Mouse (Mus musculus) forebrain, postnatal 0 days (tissue): ENCODE measurements around the gene Fbxo41. TPM values are rescaled to one million over a fixed set of nuclear protein-coding genes. Genes with fewer than 3 reads are reported as not detected.

Experiments
- ATAC-seq: fragments of 200-750 bp; cut with Nextera tagmentation; 2 replicates; pipeline ENCODE4 v1.8.0; 2017; ENCODE audit warnings: mild to moderate bottlenecking, moderate library complexity
- DNase-seq: peaks from one replicate; pipeline ENCODE4 v3.0.0-alpha.2; 2015
- H3K27ac ChIP-seq: fragments of 300-500 bp; sonication (generic); 2 replicates; pipeline ENCODE4 v1.5.1; 2014; ENCODE audit warnings: low read depth, mild to moderate bottlenecking, antibody characterized with exemption, low read length, moderate library complexity, mixed read lengths
- H3K27me3 ChIP-seq: fragments of 300-500 bp; sonication (generic); 2 replicates; pipeline ENCODE4 v1.6.1; 2014; ENCODE audit warnings: mild to moderate bottlenecking, low read length, mixed read lengths; ENCODE audit not compliant: insufficient read depth
- H3K36me3 ChIP-seq: fragments of 300-500 bp; sonication (generic); 2 replicates; pipeline ENCODE4 v1.6.1; 2014; ENCODE audit warnings: mild to moderate bottlenecking, moderate library complexity; ENCODE audit not compliant: insufficient read depth
- H3K4me1 ChIP-seq: fragments of 300-500 bp; sonication (generic); 2 replicates; pipeline ENCODE4 v1.6.1; 2014; ENCODE audit warnings: antibody characterized with exemption; ENCODE audit not compliant: insufficient read depth
- H3K4me2 ChIP-seq: fragments of 300-500 bp; sonication (generic); 2 replicates; pipeline ENCODE4 v1.6.1; 2014; ENCODE audit warnings: low read depth, mild to moderate bottlenecking, moderate library complexity
- H3K4me3 ChIP-seq: fragments of 300-500 bp; sonication (generic); 2 replicates; pipeline ENCODE4 v1.5.1; 2014; ENCODE audit warnings: low read depth, low read length, mixed read lengths
- H3K9ac ChIP-seq: fragments of 300-500 bp; sonication (generic); 2 replicates; pipeline ENCODE4 v1.6.1; 2014; ENCODE audit warnings: mild to moderate bottlenecking
- H3K9me3 ChIP-seq: fragments of 300-500 bp; sonication (generic); 2 replicates; pipeline ENCODE4 v1.6.1; 2016; ENCODE audit warnings: low read length
- CTCF ChIP-seq: sonication (generic); IDR thresholded peaks from 2 replicates; pipeline ENCODE4 v1.5.1; 2016; ENCODE audit warnings: antibody characterized with exemption, control low read depth, low read depth
- WGBS: fragments of 180-500 bp; shearing (Covaris S2); extraction: QIAGEN DNeasy Blood & Tissue Kit; methylation state at CpG from one replicate; pipeline ENCODE4 v1.1.7; 2014; 5-methylcytosine and 5-hydroxymethylcytosine counted together
- polyA plus RNA-seq: library from polyadenylated mRNA; unstranded; fragments of >200 nt; fragmentation: Nextera tagmentation; extraction: Ambion mirVana; gene quantifications from 2 replicates; pipeline ENCODE4 v1.2.1, GENCODE M21; 2015
- total RNA-seq: library from RNA; depleted of rRNA; stranded (reverse); fragments of >200 nt; gene quantifications from 2 replicates; pipeline ENCODE4 v1.2.3, GENCODE M21; 2014

Gene Fbxo41
- total and polyA plus RNA-seq, 2 experiments from 2014 or later: 11.9 to 46.7 TPM

- Histone ChIP-seq H3K27me3 (no peaks in the 10 kb centered on the region), H3K4me1 (no peaks in the 10 kb centered on the region), H3K9me3 (no peaks in the 10 kb centered on the region), H3K4me3 (no peak overlapping the region), H3K4me2 (no peak overlapping the region), H3K9ac (no peak overlapping the region), H3K36me3 (peaks cover 76% of the 10 kb centered on the region), H3K27ac (no peak overlapping the region)
- no peak for TF ChIP-seq CTCF
- ATAC-seq (no peak), DNase-seq (no peak)
- 69% methylated on average over 5 of the region's 5 CpGs for WGBS
These were observed 32.9 kb downstream of the Fbxo41 start for GRCm38 (mm10) chr6:85469660-85470430.

- no peak overlapping the region for H3K27ac ChIP-seq
- no peaks in the 10 kb centered on the region for H3K4me1 ChIP-seq
- no peak overlapping the region for H3K9ac ChIP-seq
- peak; percentile 76 for TF ChIP-seq CTCF
- H3K36me3 ChIP-seq: peaks cover 96% of the 10 kb centered on the region
- DNase-seq (peak; percentile 67), ATAC-seq (peak; percentile 70; the same call in 1 of the 2 replicates)
- no peaks in the 10 kb centered on the region for H3K9me3 ChIP-seq
- H3K27me3 ChIP-seq: no peaks in the 10 kb centered on the region
- no peak overlapping the region for H3K4me2 ChIP-seq
- H3K4me3 ChIP-seq: no peak overlapping the region
These were observed 37.4 kb downstream of the Fbxo41 start for GRCm38 (mm10) chr6:85465381-85465780.

GRCm38 (mm10) chr6:85459621-85460020, 43.2 kb downstream of the Fbxo41 start:
- H3K9ac ChIP-seq: no peak overlapping the region
- no peak overlapping the region for H3K4me2 ChIP-seq
- DNase-seq (no peak), ATAC-seq (no peak)
- no peaks in the 10 kb centered on the region for H3K27me3 ChIP-seq
- no peak overlapping the region for H3K4me3 ChIP-seq
- H3K27ac ChIP-seq: no peak overlapping the region
- no peaks in the 10 kb centered on the region for H3K9me3 ChIP-seq
- H3K4me1 ChIP-seq: peaks cover 6% of the 10 kb centered on the region; the same call in 1 of the 2 replicates
- no peak for TF ChIP-seq CTCF
- 86% methylated on average over 2 of the region's 2 CpGs for WGBS
- H3K36me3 ChIP-seq: peaks cover 53% of the 10 kb centered on the region

GRCm38 (mm10) chr6:85452816-85453215, 50.0 kb downstream of the Fbxo41 start:
- H3K9ac ChIP-seq: peak overlapping the region; percentile 66
- H3K27me3 ChIP-seq: no peaks in the 10 kb centered on the region
- 12% methylated on average over 7 of the region's 7 CpGs for WGBS
- H3K9me3 ChIP-seq: no peaks in the 10 kb centered on the region
- H3K4me3 ChIP-seq: peak overlapping the region; percentile 82
- ATAC-seq (no peak), DNase-seq (no peak)
- H3K27ac ChIP-seq: peak overlapping the region; percentile 94
- no peak for TF ChIP-seq CTCF
- peak overlapping the region; percentile 93 for H3K4me2 ChIP-seq
- no peaks in the 10 kb centered on the region for H3K36me3 ChIP-seq
- H3K4me1 ChIP-seq: peaks cover 24% of the 10 kb centered on the region

GRCm38 (mm10) chr6:85452411-85452665, 50.5 kb downstream of the Fbxo41 start:
- Histone ChIP-seq H3K4me2 (peak overlapping the region; percentile 93), H3K36me3 (no peaks in the 10 kb centered on the region), H3K9ac (peak overlapping the region; percentile 66), H3K4me1 (peaks cover 24% of the 10 kb centered on the region), H3K9me3 (no peaks in the 10 kb centered on the region), H3K4me3 (peak overlapping the region; percentile 82), H3K27me3 (no peaks in the 10 kb centered on the region), H3K27ac (peak overlapping the region; percentile 94)
- 0% methylated on average over 15 of the region's 15 CpGs for WGBS
- DNase-seq (no peak), ATAC-seq (peak; percentile 5)
- TF ChIP-seq CTCF: no peak

- H3K36me3 ChIP-seq: no peaks in the 10 kb centered on the region
- H3K27me3 ChIP-seq: no peaks in the 10 kb centered on the region
- H3K27ac ChIP-seq: peak within 1 kb of the TSS; percentile 94
- DNase-seq (peak; percentile 98), ATAC-seq (peak; percentile 92)
- WGBS: 1% methylated on average over 54 of the region's 54 CpGs
- H3K4me2 ChIP-seq: peak within 1 kb of the TSS; percentile 93
- H3K9me3 ChIP-seq: no peaks in the 10 kb centered on the region
- peak within 1 kb of the TSS; percentile 66 for H3K9ac ChIP-seq
- peaks cover 24% of the 10 kb centered on the region for H3K4me1 ChIP-seq
- no peak for TF ChIP-seq CTCF
- H3K4me3 ChIP-seq: peak within 1 kb of the TSS; percentile 82
These were observed 51.0 kb downstream of the Fbxo41 start, which contains the start of gene Pradc1 for GRCm38 (mm10) chr6:85451664-85452410. Gene Pradc1, minus strand, starts transcription at chr6:85451970.
